Mouse (Mus musculus) heart, adult 2 months (tissue): ENCODE results near the gene Rbm14. TPM values are rescaled to one million over a fixed set of nuclear protein-coding genes. Genes with fewer than 3 reads are reported as not detected.

Experiments
- DNase-seq, 2 experiments: peaks; one replicate each; pipeline ENCODE4 v3.0.0; 2021
- H3K27ac ChIP-seq: fragments of 200-600 bp; 2 replicates; pipeline ENCODE4 v1.8.1; 2022
- H3K27me3 ChIP-seq: fragments of 200-500 bp; 2 replicates; pipeline ENCODE4 v1.6.1; 2012; ENCODE audit warnings: mild to moderate bottlenecking, low read length, inconsistent platforms, mixed read lengths; ENCODE audit not compliant: control insufficient read depth, insufficient read depth
- H3K36me3 ChIP-seq: fragments of 200-500 bp; 2 replicates; pipeline ENCODE4 v1.6.1; 2012; ENCODE audit warnings: low read length, inconsistent platforms; ENCODE audit not compliant: control insufficient read depth, insufficient read depth
- H3K4me1 ChIP-seq: fragments of 200-500 bp; 2 replicates; pipeline ENCODE4 v1.6.1; 2011; ENCODE audit warnings: low read length; ENCODE audit not compliant: control insufficient read depth, insufficient read depth
- H3K4me3 ChIP-seq: fragments of 200-600 bp; 2 replicates; pipeline ENCODE4 v1.8.1; 2022
- H3K79me2 ChIP-seq: fragments of 200-500 bp; replicated peaks from 2 replicates; pipeline ENCODE4 v1.6.1; 2012; ENCODE audit warnings: mild to moderate bottlenecking, inconsistent platforms, low read length, moderate library complexity, mixed read lengths; ENCODE audit not compliant: control insufficient read depth, insufficient read depth
- H3K9ac ChIP-seq: fragments of 200-500 bp; 2 replicates; pipeline ENCODE4 v1.6.1; 2012; ENCODE audit warnings: low read depth, mild to moderate bottlenecking, control low read depth, inconsistent platforms, low read length, mixed read lengths
- CTCF ChIP-seq: fragments of 200-600 bp; IDR thresholded peaks from 2 replicates; pipeline ENCODE4 v1.8.1; 2022; ENCODE audit warnings: antibody characterized with exemption, mild to moderate bottlenecking, moderate library complexity
- EP300 ChIP-seq: fragments of 200-500 bp; IDR thresholded peaks from 2 replicates; pipeline ENCODE4 v1.6.1; 2011; ENCODE audit warnings: low read depth, low read length, control low read depth; ENCODE audit not compliant: insufficient read depth
- POLR2A ChIP-seq: fragments of 200-500 bp; IDR thresholded peaks from 2 replicates; pipeline ENCODE4 v1.6.1; 2011; ENCODE audit warnings: mild to moderate bottlenecking, low read depth, low read length, control low read depth; ENCODE audit not compliant: insufficient read depth
- WGBS: fragments of 180-500 bp; shearing (Covaris S2); methylation state at CpG from one replicate; pipeline ENCODE4 v1.1.7; 2018; 5-methylcytosine and 5-hydroxymethylcytosine counted together
- intact Hi-C: fragments of 180-260 bp; cut with DNase I; formaldehyde crosslinking; loops from one replicate; pipeline ENCODE4 v1.15.1; 2025
- long read RNA-seq: library from polyadenylated mRNA; stranded (forward); transcript quantifications from one replicate; pipeline ENCODE4 v2.0.0, GENCODE M21; 2021
- polyA plus RNA-seq: library from polyadenylated mRNA; depleted of rRNA; stranded (reverse); fragments of >200 nt; gene quantifications from 2 replicates; pipeline ENCODE4 v1.2.3, GENCODE M21; 2012; rRNA removed
- total RNA-seq, 2 experiments: library from RNA; stranded (reverse); gene quantifications; 2 replicates each; pipeline ENCODE4 v1.2.3; 2021

Rbm14 gene
- total RNA-seq (10 to 100 TPM; 19.5 to 25.4 TPM), polyA plus RNA-seq (16.2 and 17.2 TPM in 2 replicates)
- long read RNA-seq, transcript Rbm14-201 (3 exons, 3,165 nt), result major isoform, 11 of 13 reads
- long read RNA-seq, partial matches to known transcripts, result 2 of 13 reads
- long read RNA-seq, other reads (novel, unspliced or antisense), result 0 of 13 reads

- H3K27me3 ChIP-seq, result no peaks in the 10 kb centered on the region
- H3K4me3 ChIP-seq, result peak within 1 kb of the TSS; percentile 86
- peaks cover 7% of the 10 kb centered on the region; the same call in 1 of the 2 replicates for H3K79me2 ChIP-seq
- H3K9ac ChIP-seq, result peak within 1 kb of the TSS; percentile 87
- peaks cover 4% of the 10 kb centered on the region for H3K4me1 ChIP-seq
- peak within 1 kb of the TSS; percentile 88 for H3K27ac ChIP-seq
- under 1% methylated on average over 83 of the region's 83 CpGs for WGBS
- peaks cover 16% of the 10 kb centered on the region for H3K36me3 ChIP-seq
- TF ChIP-seq EP300 (0 out of 2 replicates have a peak, but pooled peaks have one; percentile 51), CTCF (peak; percentile 26), POLR2A (peak; percentile 99)
- intact Hi-C loops, result loop anchor here (2.0 kb wide), 2 partner anchors 28 to 54 kb away; partner anchors contain the start of genes Ccdc87, Ccs and Rbm4b
- peak; percentile 96 to 99 for DNase-seq
Measured at GRCm38 (mm10) chr19:4811063-4811908, at the start of gene Rbm14, which contains the start of gene Gm21992. TSS of gene Rbm14 (minus strand) at chr19:4811634. TSS of gene Gm21992 (minus strand) at chr19:4811612.

GRCm38 (mm10) chr19:4859081-4859480 lies 47.6 kb upstream of the Rbm14 start:
- H3K27me3 ChIP-seq, result no peaks in the 10 kb centered on the region
- no peak overlapping the region for H3K9ac ChIP-seq
- H3K4me1 ChIP-seq, result peaks cover 5% of the 10 kb centered on the region
- H3K27ac ChIP-seq, result no peak overlapping the region
- H3K79me2 ChIP-seq, result no peaks in the 10 kb centered on the region
- no peak for DNase-seq
- no peak overlapping the region for H3K4me3 ChIP-seq
- no peak for TF ChIP-seq EP300
- TF ChIP-seq CTCF, result no peak
- TF ChIP-seq POLR2A, result no peak
- intact Hi-C loops, result loop anchor here (10.0 kb wide), 1 partner anchor 234 kb away; the partner anchor contains the start of gene Rce1
- 49% methylated on average over 6 of the region's 6 CpGs for WGBS
- no peaks in the 10 kb centered on the region for H3K36me3 ChIP-seq

GRCm38 (mm10) chr19:4855951-4856350 lies 44.5 kb upstream of the Rbm14 start:
- Histone ChIP-seq H3K9ac (no peak overlapping the region), H3K79me2 (no peaks in the 10 kb centered on the region), H3K36me3 (no peaks in the 10 kb centered on the region), H3K4me3 (peak overlapping the region; percentile 69; the same call in 1 of the 2 replicates), H3K27ac (no peak overlapping the region; the same call in 1 of the 2 replicates), H3K27me3 (no peaks in the 10 kb centered on the region), H3K4me1 (peaks cover 5% of the 10 kb centered on the region)
- WGBS, result 80% methylated on average over 4 of the region's 4 CpGs
- no peak for TF ChIP-seq EP300
- TF ChIP-seq CTCF, result no peak
- no peak for TF ChIP-seq POLR2A
- intact Hi-C loops, result loop anchor here (2.0 to 10.0 kb wide), 2 partner anchors 23 to 231 kb away; partner anchors contain the start of genes Rce1 and Zdhhc24
- DNase-seq, result no peak

GRCm38 (mm10) chr19:4855470-4855820 lies 44.0 kb upstream of the Rbm14 start:
- peaks cover 5% of the 10 kb centered on the region for H3K4me1 ChIP-seq
- no peak for DNase-seq
- peak overlapping the region; percentile 88 for H3K27ac ChIP-seq
- TF ChIP-seq POLR2A (no peak), CTCF (no peak), EP300 (no peak)
- no peaks in the 10 kb centered on the region for H3K36me3 ChIP-seq
- WGBS, result 4% methylated on average over 14 of the region's 14 CpGs
- no peaks in the 10 kb centered on the region for H3K79me2 ChIP-seq
- peak overlapping the region; percentile 90 for H3K9ac ChIP-seq
- H3K4me3 ChIP-seq, result peak overlapping the region; percentile 69
- intact Hi-C loops, result loop anchor here (2.0 to 10.0 kb wide), 2 partner anchors 23 to 231 kb away; partner anchors contain the start of genes Rce1 and Zdhhc24
- H3K27me3 ChIP-seq, result no peaks in the 10 kb centered on the region

- WGBS, result 3% methylated on average over 45 of the region's 45 CpGs
- 0 out of 2 replicates have a peak, but pooled peaks have one; percentile 34 for TF ChIP-seq EP300
- peak; percentile 80 for TF ChIP-seq POLR2A
- peak; percentile 22; the same call in 1 of the 2 replicates for TF ChIP-seq CTCF
- H3K36me3 ChIP-seq, result no peaks in the 10 kb centered on the region
- no peaks in the 10 kb centered on the region for H3K79me2 ChIP-seq
- no peaks in the 10 kb centered on the region for H3K27me3 ChIP-seq
- peak; percentile 90 to 92 for DNase-seq
- intact Hi-C loops, result loop anchor here (2.0 to 10.0 kb wide), 2 partner anchors 24 to 230 kb away; partner anchors contain the start of genes Rce1 and Zdhhc24
- H3K4me3 ChIP-seq, result peak within 1 kb of the TSS; percentile 69
- H3K4me1 ChIP-seq, result peaks cover 5% of the 10 kb centered on the region
- H3K9ac ChIP-seq, result peak within 1 kb of the TSS; percentile 90
- peak within 1 kb of the TSS; percentile 88 for H3K27ac ChIP-seq
Measured at GRCm38 (mm10) chr19:4854552-4855469, 43.4 kb upstream of the Rbm14 start, which contains the start of gene Ctsf. TSS of gene Ctsf (plus strand) at chr19:4855130.
